Mouse (Mus musculus) neural tube, embryonic 11.5 days (tissue): ENCODE results near the gene Rexo1. TPM values are rescaled to one million over a fixed set of nuclear protein-coding genes. Genes with fewer than 3 reads are reported as not detected.

ENCODE experiments used
- ATAC-seq: fragments of 200-750 bp; cut with Nextera tagmentation; 2 replicates; pipeline ENCODE4 v1.8.0; 2017; ENCODE audit warnings: moderate number of reproducible peaks, mild to moderate bottlenecking, moderate TSS enrichment, moderate library complexity; ENCODE audit not compliant: insufficient read depth, low FRiP score, low TSS enrichment
- DNase-seq: peaks from one replicate; pipeline ENCODE4 v3.0.0-alpha.2; 2015; ENCODE audit warnings: low spot score
- H3K27ac ChIP-seq: fragments of 300-500 bp; sonication (generic); 2 replicates; pipeline ENCODE4 v1.5.1; 2014; ENCODE audit warnings: low read depth, mild to moderate bottlenecking, low read length
- H3K27me3 ChIP-seq: fragments of 300-500 bp; sonication (generic); 2 replicates; pipeline ENCODE4 v1.6.1; 2014; ENCODE audit warnings: mild to moderate bottlenecking, low read length, mixed read lengths; ENCODE audit not compliant: control insufficient read depth, insufficient read depth
- H3K36me3 ChIP-seq: fragments of 300-500 bp; sonication (generic); 2 replicates; pipeline ENCODE4 v1.6.1; 2014; ENCODE audit warnings: mild to moderate bottlenecking, low read length, moderate library complexity, mixed read lengths; ENCODE audit not compliant: control insufficient read depth, insufficient read depth
- H3K4me1 ChIP-seq: fragments of 300-500 bp; sonication (generic); 2 replicates; pipeline ENCODE4 v1.6.1; 2014; ENCODE audit warnings: low read length, mixed read lengths; ENCODE audit not compliant: control insufficient read depth, insufficient read depth
- H3K4me2 ChIP-seq: fragments of 300-500 bp; sonication (generic); 2 replicates; pipeline ENCODE4 v1.6.1; 2014; ENCODE audit warnings: low read depth, mild to moderate bottlenecking, moderate library complexity
- H3K4me3 ChIP-seq: fragments of 300-500 bp; sonication (generic); 2 replicates; pipeline ENCODE4 v1.5.1; 2014; ENCODE audit warnings: low read depth, low read length
- H3K9ac ChIP-seq: fragments of 300-500 bp; sonication (generic); 2 replicates; pipeline ENCODE4 v1.6.1; 2014; ENCODE audit warnings: mild to moderate bottlenecking, low read length
- H3K9me3 ChIP-seq: fragments of 300-500 bp; sonication (generic); 2 replicates; pipeline ENCODE4 v1.6.1; 2016; ENCODE audit warnings: low read length; ENCODE audit not compliant: control insufficient read depth
- WGBS: fragments of 180-500 bp; shearing (Covaris S2); extraction: QIAGEN DNeasy Blood & Tissue Kit; methylation state at CpG from one replicate; pipeline ENCODE4 v1.1.7; 2014; 5-methylcytosine and 5-hydroxymethylcytosine counted together
- polyA plus RNA-seq: library from polyadenylated mRNA; unstranded; fragments of >200 nt; fragmentation: Nextera tagmentation; extraction: Ambion mirVana; gene quantifications from 2 replicates; pipeline ENCODE4 v1.2.1, GENCODE M21; 2014

Rexo1 gene
- polyA plus RNA-seq, 1 experiment from 2014 or later, result 31.4 TPM

DNA sequence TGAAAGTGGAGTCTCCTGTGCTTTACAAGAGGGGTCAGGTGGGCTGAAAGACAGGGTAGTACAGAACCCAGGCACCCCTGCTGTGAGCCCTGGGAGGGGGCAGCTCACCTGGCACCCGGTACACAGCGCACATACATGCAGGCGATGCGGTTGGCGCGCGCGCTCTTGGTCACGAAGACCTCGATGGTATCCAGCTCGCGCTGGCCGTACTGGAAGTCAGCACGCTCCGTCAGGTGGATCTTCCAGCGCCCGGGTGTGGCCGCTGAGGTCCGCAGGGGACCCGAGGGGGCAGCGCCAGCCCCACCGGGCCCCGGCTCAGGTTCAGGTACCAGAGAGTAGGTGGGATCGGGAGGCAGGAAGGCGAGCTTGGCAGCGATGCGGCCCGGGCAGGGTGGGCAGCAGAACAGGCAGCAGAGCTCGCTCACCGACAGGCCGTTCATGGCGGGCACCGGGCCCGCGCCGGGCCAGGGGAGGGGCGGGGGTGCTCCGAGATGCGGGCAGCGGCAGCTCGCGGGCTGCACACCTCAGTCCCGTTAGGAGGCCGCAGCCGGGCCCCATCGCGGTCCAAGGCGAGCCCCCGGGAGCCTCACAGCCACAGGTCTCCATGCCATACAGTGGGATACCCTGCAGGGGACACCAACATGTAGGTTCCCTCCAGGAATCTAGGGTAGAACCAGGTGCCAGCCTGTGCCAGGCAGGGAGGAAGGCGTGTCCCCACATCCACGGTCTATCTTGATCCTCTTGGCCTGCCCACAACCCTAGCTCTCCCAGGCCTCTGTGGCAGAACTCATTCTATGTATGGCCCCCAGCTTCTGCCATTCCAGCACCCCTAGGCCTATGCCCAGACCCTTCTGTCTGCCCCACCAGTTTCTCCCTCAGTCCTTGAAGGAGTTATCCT, 25.3 kb upstream of the Rexo1 start:
- Histone ChIP-seq H3K27me3 (no peaks in the 10 kb centered on the region), H3K4me3 (no peak overlapping the region; the same call in 1 of the 2 replicates), H3K36me3 (peaks cover 2% of the 10 kb centered on the region), H3K27ac (peak overlapping the region; percentile 42; the same call in 1 of the 2 replicates), H3K9ac (no peak overlapping the region; the same call in 1 of the 2 replicates), H3K4me1 (peaks cover 14% of the 10 kb centered on the region), H3K4me2 (no peak overlapping the region), H3K9me3 (no peaks in the 10 kb centered on the region)
- WGBS, result 99% methylated on average over 35 of the region's 51 CpGs
- ATAC-seq (no peak), DNase-seq (no peak)

DNA sequence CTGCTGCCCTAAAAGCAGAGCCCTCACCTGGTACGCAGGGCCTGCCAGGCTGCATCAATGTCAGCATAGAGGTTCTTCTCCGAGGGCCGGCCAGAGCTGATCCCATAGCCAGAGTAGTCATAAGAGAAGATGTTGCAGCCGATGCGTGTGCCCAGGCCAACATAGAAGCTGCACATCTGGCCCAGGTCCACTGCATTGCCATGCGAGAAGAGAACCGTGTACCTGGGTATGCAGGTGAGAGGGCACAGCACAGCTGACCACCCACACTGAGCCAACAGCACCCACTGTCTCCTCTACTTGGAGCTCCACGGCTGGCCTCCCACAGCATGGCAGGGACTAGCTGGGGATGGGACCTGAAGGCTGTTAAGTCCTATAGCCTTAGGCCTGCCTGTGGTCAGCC, 24.2 kb upstream of the Rexo1 start:
- Histone ChIP-seq H3K36me3 (peaks cover 2% of the 10 kb centered on the region), H3K4me3 (0 out of 2 replicates have a peak overlapping the region, but pooled peaks have one; percentile 6), H3K9ac (no peak overlapping the region), H3K9me3 (no peaks in the 10 kb centered on the region), H3K27ac (no peak overlapping the region), H3K4me1 (peaks cover 14% of the 10 kb centered on the region), H3K27me3 (no peaks in the 10 kb centered on the region), H3K4me2 (no peak overlapping the region)
- 92% methylated on average over 8 of the region's 8 CpGs for WGBS
- ATAC-seq (no peak), DNase-seq (no peak)

DNA sequence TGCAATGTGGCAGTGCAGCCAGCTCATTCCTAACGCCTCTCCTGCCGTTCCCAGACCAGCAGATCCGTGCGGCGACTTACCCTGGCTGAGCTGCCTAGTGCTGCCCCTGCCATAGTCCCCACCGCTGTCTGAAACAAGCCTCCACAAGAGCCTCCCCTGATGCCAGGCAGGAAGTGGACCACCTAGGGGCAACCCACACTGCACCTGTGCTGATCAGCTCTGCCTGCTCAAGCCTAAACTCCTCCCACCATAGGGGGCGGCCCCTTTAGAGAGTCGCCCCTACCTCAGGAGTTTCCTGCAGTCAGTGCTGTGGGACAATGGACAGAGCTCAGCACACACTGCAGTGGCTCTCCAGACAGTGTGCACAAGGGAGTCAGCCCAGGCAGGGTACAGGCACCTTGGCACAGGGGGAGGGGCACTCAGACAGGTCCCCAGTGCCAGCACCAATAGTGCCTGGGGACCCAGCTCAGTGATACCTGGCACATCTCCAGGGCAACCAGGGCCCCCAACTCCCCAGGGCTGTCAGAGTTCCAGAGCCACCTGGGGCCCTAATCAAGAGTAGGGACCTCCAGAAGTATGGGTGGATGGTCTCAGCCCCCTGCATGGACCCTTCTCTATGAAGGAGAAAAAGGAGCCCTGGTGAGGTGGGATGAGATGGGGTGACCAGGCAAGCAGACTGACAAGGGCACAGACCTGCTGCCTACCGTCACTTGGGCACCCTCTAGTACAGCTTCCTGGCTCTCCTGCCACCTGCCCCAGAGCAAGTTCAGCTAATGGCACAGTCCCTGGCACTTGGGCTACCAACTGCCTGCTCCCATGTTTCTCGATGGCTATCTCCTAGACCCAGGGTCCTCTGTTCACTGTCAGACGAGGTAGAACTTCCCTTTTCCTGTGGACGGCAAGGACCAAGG, 23.5 kb upstream of the Rexo1 start:
- ATAC-seq (no peak), DNase-seq (no peak)
- Histone ChIP-seq H3K36me3 (peaks cover 2% of the 10 kb centered on the region), H3K27me3 (no peaks in the 10 kb centered on the region), H3K9ac (no peak overlapping the region), H3K4me2 (no peak overlapping the region), H3K9me3 (no peaks in the 10 kb centered on the region), H3K27ac (no peak overlapping the region), H3K4me3 (no peak overlapping the region), H3K4me1 (peaks cover 14% of the 10 kb centered on the region)
- WGBS, result 82% methylated on average over 12 of the region's 12 CpGs

DNA sequence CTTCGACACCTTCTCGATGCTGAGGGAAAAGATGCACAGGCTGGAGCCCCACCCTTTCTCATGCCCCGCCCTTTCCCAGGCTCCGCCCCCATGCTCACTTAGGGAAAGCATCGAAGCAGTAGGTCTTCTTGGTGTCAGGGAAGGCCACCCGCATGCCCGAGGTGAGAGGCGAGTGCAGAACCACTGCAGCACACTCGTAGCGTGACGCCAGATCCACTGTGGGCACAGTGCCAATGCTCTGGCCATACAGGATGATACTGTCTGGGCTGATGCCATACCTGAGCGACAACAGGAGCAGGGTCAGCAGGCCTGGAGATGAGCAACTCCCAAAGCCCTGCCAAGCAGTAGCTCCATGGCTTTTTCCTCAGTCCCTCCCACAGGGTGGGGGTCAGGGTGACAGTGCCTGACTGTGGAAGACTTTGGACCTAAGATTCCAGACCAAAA, 22.7 kb upstream of the Rexo1 start:
- Histone ChIP-seq H3K9me3 (no peaks in the 10 kb centered on the region), H3K9ac (no peak overlapping the region), H3K27me3 (no peaks in the 10 kb centered on the region), H3K4me2 (no peak overlapping the region), H3K27ac (no peak overlapping the region), H3K36me3 (peaks cover 2% of the 10 kb centered on the region), H3K4me3 (no peak overlapping the region), H3K4me1 (peaks cover 9% of the 10 kb centered on the region)
- ATAC-seq (no peak), DNase-seq (no peak)
- WGBS, result 72% methylated on average over 12 of the region's 12 CpGs

DNA sequence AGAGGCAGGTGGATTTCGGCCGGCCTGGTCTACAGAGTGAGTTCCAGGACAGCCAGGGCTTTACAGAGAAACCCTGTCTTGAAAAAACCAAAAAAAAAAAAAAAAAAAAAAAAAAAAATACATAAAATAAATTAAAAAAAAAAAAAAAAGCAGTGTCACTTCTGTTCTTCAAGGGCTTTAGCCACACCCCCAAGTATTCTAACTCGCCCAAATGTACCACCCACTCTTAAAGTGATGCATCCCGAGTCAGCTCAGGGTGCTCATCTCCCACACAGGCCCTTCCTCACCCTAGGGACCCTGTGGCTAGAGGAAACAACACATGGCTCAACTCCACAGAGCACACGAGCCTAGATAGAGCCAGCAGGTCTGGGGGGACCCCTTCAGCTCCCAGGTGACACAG, 21.7 kb upstream of the Rexo1 start:
- no peak for DNase-seq
- peaks cover 2% of the 10 kb centered on the region; the same call in 1 of the 2 replicates for H3K4me1 ChIP-seq
- no peak overlapping the region for H3K9ac ChIP-seq
- no peak for ATAC-seq
- 89% methylated on average over 5 of the region's 5 CpGs for WGBS
- no peak overlapping the region for H3K4me2 ChIP-seq
- no peak overlapping the region for H3K27ac ChIP-seq
- H3K9me3 ChIP-seq, result no peaks in the 10 kb centered on the region
- no peak overlapping the region for H3K4me3 ChIP-seq
- no peaks in the 10 kb centered on the region for H3K27me3 ChIP-seq
- peaks cover 2% of the 10 kb centered on the region for H3K36me3 ChIP-seq

DNA sequence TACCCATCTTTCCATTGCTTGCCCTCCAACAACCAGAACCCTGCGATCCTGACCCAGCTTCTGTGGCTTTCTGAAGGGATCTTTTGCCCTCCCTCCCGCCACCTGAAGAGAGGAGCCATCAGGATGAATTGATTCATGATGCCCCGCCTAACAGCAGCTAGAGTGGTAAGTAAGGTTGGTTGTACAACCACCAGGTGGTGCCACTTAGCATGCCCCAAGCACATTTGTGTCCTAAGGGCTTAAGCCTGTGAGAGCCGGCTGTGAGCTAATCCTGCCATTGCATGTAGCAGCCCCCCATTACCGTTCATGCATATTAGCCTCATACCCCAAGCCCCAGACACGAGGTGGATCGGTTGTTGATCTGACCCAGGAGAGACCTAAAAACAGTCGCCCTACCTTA, 17.6 kb upstream of the Rexo1 start:
- Histone ChIP-seq H3K9me3 (no peaks in the 10 kb centered on the region), H3K4me2 (peak overlapping the region; percentile 98), H3K27me3 (no peaks in the 10 kb centered on the region), H3K36me3 (no peaks in the 10 kb centered on the region), H3K27ac (no peak overlapping the region), H3K9ac (no peak overlapping the region), H3K4me3 (peak overlapping the region; percentile 78; the same call in 1 of the 2 replicates), H3K4me1 (peaks cover 8% of the 10 kb centered on the region)
- no peak for ATAC-seq
- no peak for DNase-seq
- WGBS, result 8% methylated on average over 8 of the region's 8 CpGs

DNA sequence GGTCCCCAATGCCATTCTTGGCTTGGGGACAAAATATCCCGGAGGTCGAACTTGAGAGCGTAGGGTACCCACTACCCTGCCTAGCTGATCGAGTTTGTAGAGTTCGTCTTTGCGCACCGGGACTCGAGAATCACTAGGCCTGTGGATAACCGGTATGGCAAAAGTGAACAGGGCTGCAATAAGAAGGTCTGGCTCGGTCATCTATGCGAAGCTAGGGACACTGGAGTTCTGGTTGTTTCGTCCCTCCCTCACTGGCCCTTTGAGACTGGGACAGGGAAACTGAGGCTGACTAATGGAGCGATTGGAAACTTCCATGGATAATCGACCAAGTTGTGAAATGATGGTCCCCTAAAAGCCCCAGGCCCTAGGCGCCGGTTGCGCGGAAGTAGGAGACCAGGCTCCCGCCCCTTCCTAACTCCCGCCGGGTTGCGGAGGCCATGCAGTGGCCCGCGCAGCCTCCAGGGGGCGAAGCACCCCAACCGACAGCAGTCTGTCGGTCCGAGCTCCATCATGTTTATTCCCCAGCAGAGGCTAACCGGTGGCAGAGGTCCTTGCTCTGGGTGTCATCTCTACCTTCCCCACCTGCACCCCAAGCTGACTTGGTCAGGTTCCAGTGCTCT, 16.9 kb upstream of the Rexo1 start:
- H3K4me1 ChIP-seq, result peaks cover 11% of the 10 kb centered on the region
- H3K9ac ChIP-seq, result peak overlapping the region; percentile 74
- ATAC-seq, result peak; percentile 48
- H3K9me3 ChIP-seq, result no peaks in the 10 kb centered on the region
- H3K27me3 ChIP-seq, result no peaks in the 10 kb centered on the region
- under 1% methylated on average over 29 of the region's 29 CpGs for WGBS
- peak overlapping the region; percentile 78 for H3K4me3 ChIP-seq
- H3K36me3 ChIP-seq, result no peaks in the 10 kb centered on the region
- peak overlapping the region; percentile 98 for H3K4me2 ChIP-seq
- DNase-seq, result peak; percentile 86
- peak overlapping the region; percentile 21 for H3K27ac ChIP-seq
